Mouse (Mus musculus): ENCODE data around the gene Bcl3. TPM values are rescaled to one million over a fixed set of nuclear protein-coding genes. Genes with fewer than 3 reads are reported as not detected.

The Bcl3 gene
- polyA plus RNA-seq, 1 experiment from 2014 or later = 1.0 TPM

DNA sequence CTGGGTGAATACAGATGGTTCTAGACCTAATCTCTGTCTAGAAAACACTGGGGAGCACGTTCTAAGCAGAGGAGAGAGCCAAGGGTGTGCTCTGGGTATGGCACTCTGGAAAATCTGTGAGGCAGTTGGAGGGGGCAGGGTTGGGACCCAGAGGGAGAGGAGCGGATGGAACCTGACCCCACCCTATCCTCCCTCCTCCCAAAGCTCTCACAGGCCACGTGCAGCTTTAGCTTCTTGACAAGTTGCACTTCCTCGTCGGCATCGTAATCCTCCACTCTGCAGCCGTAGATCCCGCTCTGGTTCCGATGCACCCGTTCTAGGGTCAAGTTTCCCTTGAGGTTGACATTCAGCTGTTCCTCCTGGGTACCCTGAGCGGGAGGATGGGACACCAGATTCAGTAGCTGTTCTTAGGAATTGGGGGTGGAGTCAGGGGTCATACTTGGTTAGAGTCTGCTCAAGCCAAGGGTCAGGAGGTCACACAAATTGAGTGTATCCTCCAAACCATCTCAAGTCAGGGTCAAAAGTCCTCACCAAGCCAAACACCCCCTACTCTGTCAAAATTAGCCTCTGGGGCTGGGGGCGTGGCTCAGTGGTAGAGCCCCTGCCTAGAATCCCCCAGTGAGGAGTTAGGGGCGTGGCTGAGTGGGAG, 58.6 kb downstream of the Bcl3 start:
- Histone ChIP-seq H3K4me3 (ENCODE audit: low read depth, low read length) (no peak overlapping the region), H3K4me1 (ENCODE audit: control insufficient read depth, insufficient read depth, low read length) (peaks cover 17% of the 10 kb centered on the region), H3K27me3 (ENCODE audit: control insufficient read depth, insufficient read depth, low read length) (no peaks in the 10 kb centered on the region), H3K4me2 (no peak overlapping the region), H3K27ac (ENCODE audit: low read depth, low read length) (no peak overlapping the region; the same call in 1 of the 2 replicates), H3K9ac (ENCODE audit: low read depth, low read length) (0 out of 2 replicates have a peak overlapping the region, but pooled peaks have one; percentile 39), H3K9me3 (replicated peaks; ENCODE audit: control insufficient read depth, low read length) (no peaks in the 10 kb centered on the region), H3K36me3 (ENCODE audit: control insufficient read depth, insufficient read depth, low read length) (peaks cover 7% of the 10 kb centered on the region; the same call in 1 of the 2 replicates)
- WGBS (ENCODE audit: insufficient replicate concordance) = 78% methylated on average over 13 of the region's 13 CpGs
- no peak for ATAC-seq (replicated peaks; ENCODE audit: insufficient number of reproducible peaks, low FRiP score, low TSS enrichment)

DNA sequence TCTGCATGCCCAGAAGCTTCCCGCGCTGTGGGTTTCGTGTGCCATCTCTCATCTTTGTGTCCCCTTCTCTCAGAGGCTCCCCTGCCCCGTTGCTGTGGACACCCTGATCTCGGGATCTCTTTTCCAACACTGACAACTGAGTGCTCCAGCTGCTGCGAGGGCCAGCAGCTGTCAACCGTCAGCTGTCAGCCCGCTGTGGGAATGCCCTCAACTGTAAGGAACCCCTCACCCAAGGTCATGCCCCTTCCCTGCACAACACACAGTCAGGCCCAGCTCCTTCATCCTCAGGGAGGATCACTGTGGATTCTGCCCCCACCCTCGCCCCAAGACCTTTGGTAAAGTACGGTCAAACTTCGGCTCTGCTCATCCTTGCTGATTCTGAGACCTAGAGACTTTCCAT, 60.3 kb downstream of the Bcl3 start:
- no peaks in the 10 kb centered on the region for H3K9me3 ChIP-seq (replicated peaks; ENCODE audit: control insufficient read depth, low read length)
- ATAC-seq (replicated peaks; ENCODE audit: insufficient number of reproducible peaks, low FRiP score, low TSS enrichment) = no peak
- no peak overlapping the region for H3K4me3 ChIP-seq (ENCODE audit: low read depth, low read length)
- peaks cover 7% of the 10 kb centered on the region for H3K4me1 ChIP-seq (ENCODE audit: control insufficient read depth, insufficient read depth, low read length)
- H3K27me3 ChIP-seq (ENCODE audit: control insufficient read depth, insufficient read depth, low read length) = no peaks in the 10 kb centered on the region
- peaks cover 11% of the 10 kb centered on the region; the same call in 1 of the 2 replicates for H3K36me3 ChIP-seq (ENCODE audit: control insufficient read depth, insufficient read depth, low read length)
- no peak overlapping the region for H3K9ac ChIP-seq (ENCODE audit: low read depth, low read length)
- no peak overlapping the region for H3K4me2 ChIP-seq
- peak overlapping the region; percentile 62 for H3K27ac ChIP-seq (ENCODE audit: low read depth, low read length)
- 43% methylated on average over 11 of the region's 11 CpGs for WGBS (ENCODE audit: insufficient replicate concordance)

DNA sequence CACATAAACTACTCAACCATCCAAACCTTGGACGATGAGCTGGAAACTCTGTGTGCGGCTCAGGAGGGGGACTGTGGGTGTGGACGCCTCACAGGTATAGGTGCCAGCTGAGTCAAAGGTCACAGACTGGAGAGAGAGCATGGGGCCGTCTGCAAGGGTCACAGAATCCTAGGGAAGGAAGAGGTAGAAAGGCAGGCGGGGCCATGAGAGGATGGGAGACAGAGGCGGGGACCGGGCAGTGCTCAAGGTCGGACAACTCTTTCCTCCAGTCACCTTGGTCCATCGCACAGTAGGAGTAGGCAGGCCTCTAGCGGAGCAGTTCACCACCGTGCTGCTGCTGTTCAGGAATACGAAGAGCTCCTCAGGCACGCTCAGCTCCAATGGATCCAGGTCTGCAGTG, 62.5 kb downstream of the Bcl3 start:
- H3K36me3 ChIP-seq (ENCODE audit: control insufficient read depth, insufficient read depth, low read length) = peaks cover 11% of the 10 kb centered on the region; the same call in 1 of the 2 replicates
- H3K9me3 ChIP-seq (replicated peaks; ENCODE audit: control insufficient read depth, low read length) = no peaks in the 10 kb centered on the region
- ATAC-seq (replicated peaks; ENCODE audit: insufficient number of reproducible peaks, low FRiP score, low TSS enrichment) = no peak
- H3K27ac ChIP-seq (ENCODE audit: low read depth, low read length) = no peak overlapping the region
- H3K4me2 ChIP-seq = no peak overlapping the region
- H3K4me3 ChIP-seq (ENCODE audit: low read depth, low read length) = no peak overlapping the region
- H3K4me1 ChIP-seq (ENCODE audit: control insufficient read depth, insufficient read depth, low read length) = peaks cover 26% of the 10 kb centered on the region
- WGBS (ENCODE audit: insufficient replicate concordance) = 77% methylated on average over 13 of the region's 13 CpGs
- no peaks in the 10 kb centered on the region for H3K27me3 ChIP-seq (ENCODE audit: control insufficient read depth, insufficient read depth, low read length)
- H3K9ac ChIP-seq (ENCODE audit: low read depth, low read length) = no peak overlapping the region

DNA sequence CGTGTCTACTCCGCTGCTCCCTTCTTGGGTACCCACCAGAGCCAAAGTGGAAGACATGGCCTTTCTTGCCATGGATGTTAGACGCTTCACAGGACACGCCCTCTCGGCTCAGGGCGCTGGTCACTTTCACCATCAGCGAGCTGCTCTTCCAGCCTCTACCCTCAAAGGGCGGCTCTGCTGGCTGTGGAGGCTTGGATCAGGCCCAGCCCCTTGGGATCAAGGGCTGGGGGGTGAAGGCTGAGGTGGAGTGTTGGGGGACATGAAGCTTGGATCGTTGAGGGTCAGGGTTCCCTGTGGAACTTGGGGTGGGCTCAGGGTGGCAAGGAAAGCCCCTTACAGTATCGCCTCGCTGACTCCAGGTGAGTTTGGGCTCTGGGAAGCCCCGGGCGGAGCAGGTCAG, 63.9 kb downstream of the Bcl3 start:
- H3K27me3 ChIP-seq (ENCODE audit: control insufficient read depth, insufficient read depth, low read length) = no peaks in the 10 kb centered on the region
- no peak overlapping the region for H3K4me3 ChIP-seq (ENCODE audit: low read depth, low read length)
- H3K27ac ChIP-seq (ENCODE audit: low read depth, low read length) = no peak overlapping the region
- H3K36me3 ChIP-seq (ENCODE audit: control insufficient read depth, insufficient read depth, low read length) = peaks cover 8% of the 10 kb centered on the region; the same call in 1 of the 2 replicates
- H3K4me2 ChIP-seq = no peak overlapping the region
- 76% methylated on average over 13 of the region's 13 CpGs for WGBS (ENCODE audit: insufficient replicate concordance)
- ATAC-seq (replicated peaks; ENCODE audit: insufficient number of reproducible peaks, low FRiP score, low TSS enrichment) = no peak
- peaks cover 32% of the 10 kb centered on the region for H3K4me1 ChIP-seq (ENCODE audit: control insufficient read depth, insufficient read depth, low read length)
- H3K9me3 ChIP-seq (replicated peaks; ENCODE audit: control insufficient read depth, low read length) = no peaks in the 10 kb centered on the region
- H3K9ac ChIP-seq (ENCODE audit: low read depth, low read length) = no peak overlapping the region

Other genes with a start within 250 kb of the Bcl3 start
- 0.30 TPM in 1 of 2 replicates, not detected in the other for gene Zfp296, start 245.5 kb downstream of the Bcl3 start, polyA plus RNA-seq (2014; fragmentation: Nextera tagmentation; extraction: Ambion mirVana)
- 141 and 157 TPM in 2 replicates for gene Gemin7, start 245.2 kb downstream of the Bcl3 start, polyA plus RNA-seq (2014; fragmentation: Nextera tagmentation; extraction: Ambion mirVana)
- 33.2 and 34.3 TPM in 2 replicates for gene Clasrp, start 218.3 kb downstream of the Bcl3 start, polyA plus RNA-seq (2014; fragmentation: Nextera tagmentation; extraction: Ambion mirVana)
- 3.3 and 3.7 TPM in 2 replicates for gene Relb, start 193.3 kb downstream of the Bcl3 start, polyA plus RNA-seq (2014; fragmentation: Nextera tagmentation; extraction: Ambion mirVana)
- 86.8 and 89.4 TPM in 2 replicates for gene Clptm1, start 157.7 kb downstream of the Bcl3 start, polyA plus RNA-seq (2014; fragmentation: Nextera tagmentation; extraction: Ambion mirVana)
- 4.9 TPM in 1 of 2 replicates, not detected in the other for gene Apoc2, start 144.8 kb downstream of the Bcl3 start, polyA plus RNA-seq (2014; fragmentation: Nextera tagmentation; extraction: Ambion mirVana)
- 1.2 TPM in 1 of 2 replicates, not detected in the other for gene Gm44805, start 141.3 kb downstream of the Bcl3 start, polyA plus RNA-seq (2014; fragmentation: Nextera tagmentation; extraction: Ambion mirVana)
- gene Apoc4, start 141.3 kb downstream of the Bcl3 start, polyA plus RNA-seq (2014; fragmentation: Nextera tagmentation; extraction: Ambion mirVana) = 0.34 TPM in 1 of 2 replicates, not detected in the other
- gene Apoc1, start 130.1 kb downstream of the Bcl3 start, polyA plus RNA-seq (2014; fragmentation: Nextera tagmentation; extraction: Ambion mirVana) = 6.9 and 10.8 TPM in 2 replicates
- gene Apoe, start 123.6 kb downstream of the Bcl3 start, polyA plus RNA-seq (2014; fragmentation: Nextera tagmentation; extraction: Ambion mirVana) = 357 and 371 TPM in 2 replicates
- gene Tomm40, start 107.3 kb downstream of the Bcl3 start, polyA plus RNA-seq (2014; fragmentation: Nextera tagmentation; extraction: Ambion mirVana) = 142 and 154 TPM in 2 replicates
- 87.0 and 100 TPM in 2 replicates for gene Nectin2, start 72.3 kb downstream of the Bcl3 start, polyA plus RNA-seq (2014; fragmentation: Nextera tagmentation; extraction: Ambion mirVana)
- gene Bcam, start 51.8 kb downstream of the Bcl3 start, polyA plus RNA-seq (2014; fragmentation: Nextera tagmentation; extraction: Ambion mirVana) = 163 and 173 TPM in 2 replicates
- 0.20 and 0.24 TPM in 2 replicates for gene Cblc, start 26.0 kb downstream of the Bcl3 start, polyA plus RNA-seq (2014; fragmentation: Nextera tagmentation; extraction: Ambion mirVana)
- not detected in 2 replicates for gene Gm19345, start 29.2 kb upstream of the Bcl3 start, polyA plus RNA-seq (2014; fragmentation: Nextera tagmentation; extraction: Ambion mirVana)
- gene Ceacam16, start 38.5 kb upstream of the Bcl3 start, polyA plus RNA-seq (2014; fragmentation: Nextera tagmentation; extraction: Ambion mirVana) = not detected in 2 replicates
- not detected in 2 replicates for gene Ceacam19, start 65.2 kb upstream of the Bcl3 start, polyA plus RNA-seq (2014; fragmentation: Nextera tagmentation; extraction: Ambion mirVana)
- 12.0 and 13.0 TPM in 2 replicates for gene Pvr, start 98.4 kb upstream of the Bcl3 start, polyA plus RNA-seq (2014; fragmentation: Nextera tagmentation; extraction: Ambion mirVana)
- 0.84 and 2.0 TPM in 2 replicates for gene Igsf23, start 128.0 kb upstream of the Bcl3 start, polyA plus RNA-seq (2014; fragmentation: Nextera tagmentation; extraction: Ambion mirVana)
- not detected in 2 replicates for gene Ceacam20, start 142.6 kb upstream of the Bcl3 start, polyA plus RNA-seq (2014; fragmentation: Nextera tagmentation; extraction: Ambion mirVana)
- not detected in 2 replicates for gene Nlrp9b, start 168.7 kb upstream of the Bcl3 start, polyA plus RNA-seq (2014; fragmentation: Nextera tagmentation; extraction: Ambion mirVana)